Mouse (Mus musculus) liver, postnatal 0 days (tissue): ENCODE results near the gene Hmg20b.

Experiments used
- CTCF ChIP-seq: sonication (generic); IDR thresholded peaks from 2 replicates; pipeline ENCODE4 v1.5.1; 2016; ENCODE audit warnings: antibody characterized with exemption, low read depth
- EP300 ChIP-seq: IDR thresholded peaks from 2 replicates; pipeline ENCODE4 v1.6.1; 2016; ENCODE audit warnings: antibody characterized with exemption, low read depth, mild to moderate bottlenecking

DNA sequence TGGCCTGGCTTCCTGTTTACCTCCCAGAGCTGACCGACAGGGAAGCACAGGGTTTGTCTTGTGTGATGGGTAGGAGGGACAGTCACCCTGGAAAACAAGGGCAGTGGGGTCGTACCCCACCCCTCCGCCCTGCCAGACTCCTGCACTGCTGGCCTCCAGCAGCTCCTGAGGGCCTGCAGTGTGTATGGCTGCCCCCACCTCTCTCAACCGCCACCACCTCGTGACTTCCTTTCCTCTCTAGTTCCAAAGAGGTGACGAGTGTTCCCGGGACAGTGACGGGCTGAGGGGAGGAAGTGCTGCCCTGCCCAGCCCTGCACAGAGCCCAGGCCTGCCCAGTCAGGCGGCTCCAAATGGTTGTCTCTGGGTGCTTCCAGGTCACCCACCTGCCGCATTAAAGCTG lies 52.4 kb downstream of the Hmg20b start:
- TF ChIP-seq CTCF (no peak), EP300 (no peak; the same call in 1 of the 2 replicates)
